Mouse (Mus musculus) gastrocnemius, adult 2 months (tissue): Measurements from ENCODE around the gene Lrguk. TPM values are rescaled to one million over a fixed set of nuclear protein-coding genes. Genes with fewer than 3 reads are reported as not detected.

Source experiments
- DNase-seq: peaks from one replicate; pipeline ENCODE4 v3.0.0; 2022
- H3K27ac ChIP-seq: fragments of 200-600 bp; 2 replicates; pipeline ENCODE4 v1.8.1; 2022; ENCODE audit warnings: mild to moderate bottlenecking
- H3K4me3 ChIP-seq: fragments of 200-600 bp; 2 replicates; pipeline ENCODE4 v1.8.1; 2022; ENCODE audit warnings: mild to moderate bottlenecking, moderate library complexity
- CTCF ChIP-seq: fragments of 200-600 bp; IDR thresholded peaks from 2 replicates; pipeline ENCODE4 v1.8.1; 2022; ENCODE audit warnings: antibody characterized with exemption, mild to moderate bottlenecking, moderate library complexity
- intact Hi-C: fragments of 180-260 bp; cut with DNase I; formaldehyde crosslinking; loops from one replicate; pipeline ENCODE4 v1.15.1; 2025
- total RNA-seq, 2 experiments: library from RNA; stranded (reverse); gene quantifications; 2 replicates each; pipeline ENCODE4 v1.2.3; 2021

The Lrguk gene
- total RNA-seq, 2 experiments from 2014 or later, result 0.03 TPM; not detected in 1

- Histone ChIP-seq H3K4me3 (no peak overlapping the region), H3K27ac (no peak overlapping the region)
- no peak for TF ChIP-seq CTCF
- DNase-seq, result no peak
- intact Hi-C loops, result loop anchor here (10.0 kb wide), 1 partner anchor 240 kb away; no protein-coding TSS in a partner anchor
Measured at GRCm38 (mm10) chr6:34034577-34035461, 5.6 kb downstream of the Lrguk start.

GRCm38 (mm10) chr6:34040624-34041235 is 11.5 kb downstream of the Lrguk start:
- no peak overlapping the region for H3K4me3 ChIP-seq
- DNase-seq, result peak; percentile 60
- H3K27ac ChIP-seq, result no peak overlapping the region
- TF ChIP-seq CTCF, result peak; percentile 89
- intact Hi-C loops, result no loop called here

- H3K4me3 ChIP-seq, result no peak overlapping the region
- intact Hi-C loops, result no loop called here
- TF ChIP-seq CTCF, result no peak
- H3K27ac ChIP-seq, result no peak overlapping the region
- no peak for DNase-seq
Measured at GRCm38 (mm10) chr6:34041589-34042280, 12.5 kb downstream of the Lrguk start.

GRCm38 (mm10) chr6:34044228-34044811 is 15.1 kb downstream of the Lrguk start:
- TF ChIP-seq CTCF, result no peak

GRCm38 (mm10) chr6:34044846-34045540 is 15.7 kb downstream of the Lrguk start:
- no peak for TF ChIP-seq CTCF
- Histone ChIP-seq H3K4me3 (no peak overlapping the region), H3K27ac (no peak overlapping the region)
- intact Hi-C loops, result no loop called here
- no peak for DNase-seq

More at GRCm38 (mm10) chr6:34044228-34044811, 15.1 kb downstream of the Lrguk start:
- H3K4me3 ChIP-seq, result no peak overlapping the region
- intact Hi-C loops, result no loop called here
- H3K27ac ChIP-seq, result no peak overlapping the region
- DNase-seq, result no peak

GRCm38 (mm10) chr6:34046551-34047186 is 17.4 kb downstream of the Lrguk start:
- no peak for DNase-seq
- intact Hi-C loops, result no loop called here
- no peak overlapping the region for H3K27ac ChIP-seq
- TF ChIP-seq CTCF, result no peak
- H3K4me3 ChIP-seq, result no peak overlapping the region

GRCm38 (mm10) chr6:34049433-34049832 is 20.2 kb downstream of the Lrguk start:
- no peak overlapping the region for H3K4me3 ChIP-seq
- DNase-seq, result no peak
- TF ChIP-seq CTCF, result no peak
- intact Hi-C loops, result no loop called here
- H3K27ac ChIP-seq, result no peak overlapping the region

- H3K27ac ChIP-seq, result no peak overlapping the region
- no peak overlapping the region for H3K4me3 ChIP-seq
- DNase-seq, result no peak
- intact Hi-C loops, result no loop called here
- no peak for TF ChIP-seq CTCF
Measured at GRCm38 (mm10) chr6:34059741-34060140, 30.5 kb downstream of the Lrguk start.

- no peak for TF ChIP-seq CTCF
- H3K27ac ChIP-seq, result no peak overlapping the region
- DNase-seq, result no peak
- no peak overlapping the region for H3K4me3 ChIP-seq
- intact Hi-C loops, result no loop called here
Measured at GRCm38 (mm10) chr6:34066790-34067189, 37.5 kb downstream of the Lrguk start.

GRCm38 (mm10) chr6:34067271-34067670 is 38.0 kb downstream of the Lrguk start:
- no peak for TF ChIP-seq CTCF

GRCm38 (mm10) chr6:34071936-34072335 is 42.7 kb downstream of the Lrguk start:
- intact Hi-C loops, result no loop called here
- no peak for DNase-seq
- no peak for TF ChIP-seq CTCF
- Histone ChIP-seq H3K27ac (no peak overlapping the region), H3K4me3 (no peak overlapping the region)

More at GRCm38 (mm10) chr6:34067271-34067670, 38.0 kb downstream of the Lrguk start:
- H3K27ac ChIP-seq, result no peak overlapping the region
- H3K4me3 ChIP-seq, result no peak overlapping the region
- intact Hi-C loops, result no loop called here
- no peak for DNase-seq
